In genomic region chr11:107479053-107479861, GRCm38 (mm10) we compare ENCODE assay signal across 8 mouse cellular contexts. TPM values are rescaled to one million over a fixed set of nuclear protein-coding genes. Genes with fewer than 3 reads are reported as not detected.
DNase-seq lines count a peak whose midpoint lies in the region; ATAC-seq and TF ChIP-seq lines count a peak whose summit lies in the region.

Psmd12 (plus strand) TSS chr11:107479484.

- CTCF ChIA-PET in Patski (lab: Charles Lee) = no interaction called here

- POLR2A ChIA-PET in Patski (lab: Charles Lee) = no interaction called here

- H3K9ac ChIP-seq in hindbrain, embryonic 13.5 days = peak within 1 kb of the TSS; percentile 95

- under 1% methylated on average over 50 of the region's 51 CpGs for whole genome bisulfite sequencing in hindbrain, embryonic 13.5 days

- ATAC-seq in Patski = peak; percentile 87
- ATAC-seq in hindbrain, embryonic 13.5 days (ENCODE audit: low FRiP score) = peak; percentile 97

- no peaks in the 10 kb centered on the region for H3K27me3 ChIP-seq in Patski
- H3K27me3 ChIP-seq in hindbrain, embryonic 13.5 days = no peaks in the 10 kb centered on the region

- peak within 1 kb of the TSS; percentile 90 for H3K4me2 ChIP-seq in hindbrain, embryonic 13.5 days

- H3K4me1 ChIP-seq in hindbrain, embryonic 13.5 days (replicated peaks) = peaks cover 21% of the 10 kb centered on the region

- H3K27ac ChIP-seq in hindbrain, embryonic 13.5 days = peak within 1 kb of the TSS; percentile 83

- no peaks in the 10 kb centered on the region for H3K9me3 ChIP-seq in hindbrain, embryonic 13.5 days

- in situ Hi-C loops in Patski (cut with MboI; ENCODE audit: low pct_unique_long_range_greater_than_20kb) = no loop called here

- TF ChIP-seq CTCF in Patski (IDR thresholded peaks at IDR 0.05) = no peak

- DNase-seq in Patski (ENCODE audit: low read depth, low spot score) = no peak
- peak; percentile 98 for DNase-seq in cerebellum, postnatal 14 days
- peak; percentile 87 to 92 for DNase-seq in frontal cortex, postnatal 14 days (ENCODE audit: low spot score in 2 of 2)
- peak; percentile 86 to 88 for DNase-seq in layer of hippocampus, postnatal 25 days (ENCODE audit: extremely low spot score in 1 of 2, low spot score in 1 of 2)
- peak; percentile 95 for DNase-seq in lung, postnatal 25 days (ENCODE audit: low spot score)
- peak; percentile 98 for DNase-seq in retina, embryonic 14.5 days (ENCODE audit: low spot score)
- DNase-seq in thymus, postnatal 4 days = peak; percentile 99

- peak within 1 kb of the TSS; percentile 95 for H3K4me3 ChIP-seq in hindbrain, embryonic 13.5 days

- H3K36me3 ChIP-seq in hindbrain, embryonic 13.5 days = peaks cover 1% of the 10 kb centered on the region; the same call in 1 of the 2 replicates

RNA-seq across cellular contexts. Expression of gene Psmd12, which starts in this region (rescaled TPM):
- 118 TPM for polyA plus RNA-seq in Patski (2021)
- 158 and 163 TPM in 2 replicates for polyA plus RNA-seq in hindbrain, embryonic 13.5 days (2015; fragmentation: Nextera tagmentation; extraction: Ambion mirVana)
- total RNA-seq in layer of hippocampus, postnatal 25 days (2021) = 10 to 100 TPM; 65.9 to 72.2 TPM
